Mouse (Mus musculus) left cerebral cortex, adult 8-10 months (tissue): Measurements from ENCODE around the gene Six4. TPM values are rescaled to one million over a fixed set of nuclear protein-coding genes. Genes with fewer than 3 reads are reported as not detected.
"Not testable (repeated sequence)": the region's sequence is repeated elsewhere in the genome, so short reads cannot be mapped to it uniquely, and the experiment has no call there.

Experiments used
- DNase-seq, 2 experiments: peaks; one replicate each; pipeline ENCODE4 v3.0.0; 2022; ENCODE audit warnings: low spot score in 2 of 2
- total RNA-seq, 4 experiments: library from RNA; stranded (reverse); gene quantifications; 2 replicates each; pipeline ENCODE4 v1.2.4; 2022

Six4 gene
- total RNA-seq, 4 experiments from 2014 or later, result 2.1 to 2.4 (median 2.2) TPM

- no peak for DNase-seq
Measured at GRCm38 (mm10) chr12:73088500-73088899, 24.8 kb downstream of the Six4 start.

- no peak for DNase-seq
Measured at GRCm38 (mm10) chr12:73087086-73087485, 26.2 kb downstream of the Six4 start.

GRCm38 (mm10) chr12:73085739-73086630, 27.3 kb downstream of the Six4 start:
- DNase-seq, result no peak

- no peak for DNase-seq
Measured at GRCm38 (mm10) chr12:73083773-73084172, 29.5 kb downstream of the Six4 start.

GRCm38 (mm10) chr12:73081828-73082227, 31.4 kb downstream of the Six4 start:
- DNase-seq, result not testable (repeated sequence)

GRCm38 (mm10) chr12:73060805-73061410, 52.3 kb downstream of the Six4 start:
- no peak for DNase-seq

- DNase-seq, result no peak
Measured at GRCm38 (mm10) chr12:73057492-73057891, 55.8 kb downstream of the Six4 start.

- DNase-seq, result no peak
Measured at GRCm38 (mm10) chr12:73055451-73055850, 57.8 kb downstream of the Six4 start.

- DNase-seq, result no peak
Measured at GRCm38 (mm10) chr12:73054576-73055185, 58.6 kb downstream of the Six4 start.

- DNase-seq, result no peak
Measured at GRCm38 (mm10) chr12:73053668-73054241, 59.5 kb downstream of the Six4 start, which contains the start of gene Six1. TSS of gene Six1 (minus strand) at chr12:73053887.

- no peak for DNase-seq
Measured at GRCm38 (mm10) chr12:73052651-73053591, 60.3 kb downstream of the Six4 start.

- DNase-seq, result no peak
Measured at GRCm38 (mm10) chr12:73052036-73052650, 61.1 kb downstream of the Six4 start.

- no peak for DNase-seq
Measured at GRCm38 (mm10) chr12:73050811-73051580, 62.3 kb downstream of the Six4 start.

GRCm38 (mm10) chr12:73050305-73050704, 63.0 kb downstream of the Six4 start:
- no peak for DNase-seq

Other genes with a start within 250 kb of the Six4 start
- gene Six6, start 173.6 kb downstream of the Six4 start, total RNA-seq, result not detected
- 10 to 100 TPM in 2 of 4 experiments, 1 to 10 TPM in 2; 8.8 to 11.3 (median 9.8) TPM for gene 4930447C04Rik, start 172.7 kb downstream of the Six4 start, total RNA-seq
- gene Six1, start 59.6 kb downstream of the Six4 start, total RNA-seq, result under 1 TPM in 3 of 4 experiments, not detected in 1; 0.25 to 0.70 (median 0.65) TPM
- 10 to 100 TPM; 22.6 to 26.4 (median 23.5) TPM for gene Mnat1, start 10.3 kb upstream of the Six4 start, total RNA-seq
- 10 to 100 TPM; 11.2 to 16.5 (median 13.6) TPM for gene Trmt5, start 173.3 kb upstream of the Six4 start, total RNA-seq
- 10 to 100 TPM; 15.8 to 17.1 (median 16.6) TPM for gene Slc38a6, start 173.3 kb upstream of the Six4 start, total RNA-seq